Mouse (Mus musculus): ENCODE measurements at regions not wholly inside any gene's neighbourhood (a gene's known extent, or its start where the extent isn't known, plus 50 kb on each side); places are given as distances from the start of the nearest gene placed in this dataset.

DNA sequence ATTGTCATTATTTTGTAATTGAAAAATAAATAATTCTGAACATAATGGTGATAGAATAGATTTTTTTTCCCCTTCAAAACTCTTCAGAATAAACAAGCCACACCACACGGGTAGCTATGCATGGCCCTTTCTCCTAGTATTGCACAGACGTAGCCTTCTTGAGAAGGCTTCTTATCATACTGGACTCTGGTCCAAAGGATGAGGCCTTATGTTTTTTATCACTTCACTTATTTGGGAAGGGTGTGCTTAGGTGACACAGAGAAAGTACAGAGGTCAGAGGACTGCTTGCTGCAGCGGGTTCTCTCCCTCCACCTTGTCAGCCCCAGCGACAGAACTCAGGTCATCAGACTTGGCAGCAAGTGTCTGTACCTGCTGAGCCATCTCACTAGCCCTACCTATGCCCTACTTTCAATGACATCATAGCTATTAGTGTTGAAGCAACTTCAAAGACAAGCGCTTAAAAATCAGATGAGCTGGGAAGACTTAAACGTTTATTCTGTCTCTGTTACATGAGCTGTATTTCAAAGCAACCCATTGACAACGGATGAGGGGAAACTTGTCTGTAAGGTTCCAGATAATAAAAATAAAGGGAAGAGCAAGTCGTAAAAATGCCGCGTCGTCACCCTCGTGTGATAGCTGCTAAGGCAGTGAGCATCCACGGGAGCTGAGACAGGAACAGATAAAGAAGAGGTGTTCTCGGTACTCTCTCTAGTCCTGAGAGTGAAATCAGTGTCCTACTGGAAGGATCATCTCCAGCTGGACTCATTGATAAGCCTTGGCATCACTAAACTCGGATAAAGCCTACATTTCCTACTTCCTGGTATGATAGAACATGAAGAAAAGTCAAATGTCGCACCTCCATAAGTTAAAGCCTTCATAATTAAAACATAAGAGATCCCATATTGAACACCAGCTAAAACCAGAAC, 226.2 kb downstream of the Sp3 start:
- H3K4me3 ChIP-seq, result no peak overlapping the region
- H3K27ac ChIP-seq, result no peak overlapping the region
- no peak for TF ChIP-seq CTCF (conservative IDR thresholded peaks at IDR 0.05)
- DNase-seq (ENCODE audit: low spot score in 2 of 2), result no peak

DNA sequence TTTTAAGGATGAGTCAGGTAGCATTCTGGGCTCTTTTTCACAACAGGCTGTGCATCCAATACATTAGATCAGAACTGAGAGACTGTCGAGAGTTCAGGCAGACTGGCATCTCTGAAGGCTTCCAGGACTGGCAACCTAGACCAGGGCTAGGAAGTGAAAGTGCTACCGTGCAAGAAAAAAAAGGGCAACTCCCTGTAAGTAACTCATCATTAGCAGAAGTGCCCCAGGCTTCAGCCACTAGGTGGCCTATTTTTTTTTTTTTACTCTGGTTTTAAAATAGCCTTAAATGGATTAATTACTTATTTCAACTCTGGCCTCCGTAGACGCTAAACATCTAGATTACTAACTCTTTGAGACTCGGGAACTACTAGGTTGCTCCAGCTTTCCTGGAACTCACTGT, 216.8 kb downstream of the Sp3 start:
- DNase-seq (ENCODE audit: low spot score in 2 of 2), result no peak
- no peak overlapping the region for H3K4me3 ChIP-seq
- no peak overlapping the region for H3K27ac ChIP-seq
- no peak; the same call in 1 of the 2 replicates for TF ChIP-seq CTCF (conservative IDR thresholded peaks at IDR 0.05)

DNA sequence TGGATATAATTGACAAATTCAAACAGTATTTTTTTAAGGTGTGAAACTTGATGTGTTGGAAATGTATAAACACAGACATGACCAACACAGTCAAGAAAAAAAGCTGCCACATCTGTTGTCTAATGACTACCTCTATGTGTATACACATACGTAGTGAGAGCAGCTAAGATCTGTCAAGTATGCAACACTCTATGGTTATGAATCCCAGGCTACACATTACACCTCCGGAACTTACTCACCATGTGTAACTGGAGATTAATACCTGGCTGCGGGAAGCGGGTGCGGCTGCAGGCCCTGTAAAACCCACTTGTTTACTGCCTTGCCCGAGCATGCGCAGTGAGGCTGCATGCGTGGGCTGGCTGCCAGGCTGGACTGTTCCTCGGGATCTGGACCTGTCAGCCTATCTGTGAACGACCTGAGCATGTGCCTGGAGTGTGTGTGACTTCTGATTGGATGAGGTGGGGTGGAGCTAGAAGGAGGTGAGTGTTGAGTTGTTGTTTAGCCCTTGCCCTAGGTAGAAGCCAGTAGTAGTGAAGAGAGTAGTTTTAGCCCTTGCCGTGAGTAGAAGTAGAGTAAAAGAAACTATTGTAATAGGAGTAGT, 211.1 kb downstream of the Sp3 start:
- Histone ChIP-seq H3K4me3 (no peak overlapping the region), H3K27ac (no peak overlapping the region)
- TF ChIP-seq CTCF (conservative IDR thresholded peaks at IDR 0.05), result no peak
- DNase-seq (ENCODE audit: low spot score in 2 of 2), result no peak

DNA sequence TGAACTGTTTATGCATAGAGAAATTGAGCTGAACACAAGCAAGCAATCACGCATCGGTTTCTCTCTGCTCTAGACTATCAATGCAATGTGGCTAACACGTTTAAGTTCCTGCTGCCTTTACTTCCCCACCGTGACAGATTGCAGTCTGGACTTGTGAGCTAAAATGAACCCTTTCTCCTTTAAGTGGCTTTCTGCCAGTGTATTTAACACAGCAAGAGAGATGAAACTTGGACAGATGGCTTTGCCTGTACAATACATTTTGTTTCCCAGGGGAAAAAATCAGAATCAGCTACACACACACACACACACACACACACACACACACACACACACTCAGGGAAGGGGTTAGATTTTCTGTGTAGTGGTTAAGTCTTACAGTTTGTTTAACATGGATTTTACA, 206.8 kb downstream of the Sp3 start:
- H3K4me3 ChIP-seq, result no peak overlapping the region
- no peak for TF ChIP-seq CTCF (conservative IDR thresholded peaks at IDR 0.05)
- H3K27ac ChIP-seq, result peak overlapping the region; percentile 65; the same call in 1 of the 2 replicates
- DNase-seq (ENCODE audit: low spot score in 2 of 2), result peak; percentile 45 to 49

DNA sequence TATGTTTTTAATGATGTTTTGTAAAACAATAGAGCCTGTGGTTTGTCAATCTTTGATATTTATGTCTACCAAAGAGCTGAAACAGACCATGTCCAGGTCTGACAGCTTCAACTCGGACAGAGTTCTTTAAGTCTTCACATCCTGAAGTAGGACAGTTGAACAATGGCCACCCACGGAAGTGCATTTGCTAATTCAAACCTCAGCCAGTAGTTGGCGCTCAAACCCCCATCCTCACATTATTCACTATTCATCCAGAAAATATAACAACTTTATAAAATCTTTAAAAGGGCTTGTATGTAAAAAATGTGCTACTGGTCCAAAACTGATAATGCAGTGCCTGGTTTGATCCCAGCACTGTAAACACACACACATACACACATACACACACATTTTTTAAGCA, 202.9 kb downstream of the Sp3 start:
- peak; percentile 78 for TF ChIP-seq CTCF (conservative IDR thresholded peaks at IDR 0.05)
- no peak overlapping the region for H3K4me3 ChIP-seq
- no peak overlapping the region for H3K27ac ChIP-seq

DNA sequence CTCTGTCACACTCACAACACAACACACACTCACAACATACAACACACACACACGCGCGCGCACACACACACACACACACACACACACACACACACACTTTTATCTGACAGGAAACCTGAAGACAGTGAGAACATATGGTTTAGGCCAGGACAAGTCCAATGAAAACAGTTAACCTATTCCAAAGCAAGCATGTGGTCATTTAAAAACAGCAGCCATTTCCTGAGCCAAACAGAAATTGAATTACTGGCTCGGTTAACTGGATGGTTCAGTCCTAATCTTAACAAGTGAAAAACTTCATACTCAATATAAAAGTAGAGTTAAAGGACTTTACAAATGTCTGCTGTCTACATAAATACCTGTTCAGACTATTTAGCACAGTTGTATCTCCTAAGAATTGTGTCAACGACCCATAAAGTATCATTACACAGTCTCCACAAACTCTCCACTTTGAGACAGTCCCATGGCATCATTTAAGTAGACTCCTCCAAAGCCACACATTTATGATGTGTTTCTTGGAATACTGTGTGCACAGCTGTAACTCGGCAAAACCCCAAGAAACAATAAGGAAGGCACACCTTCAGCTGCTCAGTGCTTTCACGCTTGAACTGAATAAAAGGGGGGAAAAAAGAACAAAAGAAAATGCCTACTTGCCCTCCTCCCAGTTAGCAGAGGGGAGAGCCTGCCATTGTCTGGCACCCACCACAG, 202.3 kb downstream of the Sp3 start:
- TF ChIP-seq CTCF (conservative IDR thresholded peaks at IDR 0.05), result no peak
- Histone ChIP-seq H3K4me3 (no peak overlapping the region), H3K27ac (no peak overlapping the region)
- no peak for DNase-seq (ENCODE audit: low spot score in 2 of 2)

More for the DNA sequence above, 202.9 kb downstream of the Sp3 start:
- peak in 1 of 2 experiments; percentile 10 for DNase-seq (ENCODE audit: low spot score in 2 of 2)

DNA sequence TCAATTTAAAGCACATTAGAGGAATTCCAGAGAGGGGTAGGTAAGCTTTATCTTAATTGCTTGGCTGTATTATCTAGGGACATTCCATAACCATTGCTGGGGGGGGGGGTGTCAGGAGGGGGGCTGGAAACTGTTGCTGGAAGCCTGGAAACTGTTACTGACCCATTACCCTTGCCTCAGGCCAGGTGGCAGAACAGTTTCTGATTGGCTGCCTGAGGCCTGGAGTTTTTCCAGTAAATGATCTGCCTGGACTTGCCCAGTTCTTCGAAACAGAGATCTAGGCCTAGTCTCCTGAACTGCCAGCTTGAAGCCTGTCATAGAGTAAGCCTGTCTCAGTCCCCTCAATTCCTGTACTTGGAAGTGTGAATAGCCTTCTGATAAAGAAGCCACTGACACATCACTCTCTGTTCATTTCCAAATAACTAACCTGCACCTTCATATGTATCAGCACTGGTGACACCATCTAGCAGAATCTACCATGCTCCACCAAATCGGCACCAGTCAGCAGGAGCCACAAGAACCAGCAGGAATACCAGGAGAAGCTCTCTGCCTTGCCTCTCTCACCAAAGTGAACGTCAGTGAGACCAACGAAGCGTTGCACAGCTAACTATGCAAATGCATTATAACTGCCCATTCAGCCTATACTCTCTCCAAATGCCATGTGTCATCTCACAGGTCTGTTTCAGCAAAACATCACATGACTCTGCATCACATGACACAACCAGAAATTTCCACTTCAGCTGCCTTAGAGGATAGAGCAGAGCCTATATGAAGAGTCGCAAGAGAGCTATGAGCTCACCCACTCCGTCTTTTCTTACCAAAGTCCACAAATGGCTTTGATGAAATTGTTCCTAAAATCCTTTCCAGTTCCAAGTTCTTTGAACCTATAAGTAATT, 200.7 kb downstream of the Sp3 start:
- no peak for DNase-seq (ENCODE audit: low spot score in 2 of 2)
- no peak overlapping the region for H3K4me3 ChIP-seq
- no peak overlapping the region for H3K27ac ChIP-seq
- TF ChIP-seq CTCF (conservative IDR thresholded peaks at IDR 0.05), result no peak

DNA sequence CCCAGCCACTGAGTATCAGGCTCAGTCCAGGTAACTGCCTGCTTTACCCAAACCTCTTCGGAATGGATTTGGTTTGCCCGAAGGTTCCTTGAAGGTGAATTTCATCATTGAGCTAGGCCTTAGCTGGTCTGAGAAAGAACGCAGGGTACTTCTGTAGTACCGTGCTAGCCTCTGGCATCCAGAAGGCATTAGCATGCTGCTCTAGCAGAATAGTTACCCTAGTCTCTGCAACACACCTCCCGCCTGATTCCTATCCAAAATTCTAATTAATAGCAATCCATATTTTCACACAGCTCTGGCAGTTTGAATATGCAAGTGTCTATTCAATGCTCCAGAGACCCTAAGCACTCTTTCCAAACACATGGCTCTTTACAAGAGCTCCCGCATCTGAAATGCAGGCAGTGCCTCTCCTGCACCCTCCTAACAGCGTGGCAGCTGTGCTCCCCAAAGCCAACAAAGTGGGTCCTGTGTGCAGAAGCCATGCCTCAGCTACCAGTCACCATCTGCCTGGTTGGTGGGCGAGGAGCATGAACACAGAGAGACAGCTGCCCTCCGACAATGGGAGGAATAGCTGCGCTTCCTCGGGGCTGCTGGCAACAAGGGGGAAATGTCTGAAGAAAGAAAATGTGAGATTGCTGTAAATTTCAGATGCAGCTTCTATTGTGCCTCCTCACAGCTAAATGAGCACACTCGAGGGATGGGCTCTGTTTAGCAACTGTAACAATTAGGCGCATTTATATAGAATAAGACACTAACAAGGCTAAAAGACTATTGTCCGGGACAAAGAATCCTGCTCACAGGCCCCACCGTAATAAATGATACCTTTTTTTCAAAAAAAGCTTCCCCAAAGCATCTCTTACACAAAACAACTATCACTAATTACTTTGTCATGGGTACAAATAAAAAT, 198.6 kb downstream of the Sp3 start:
- H3K27ac ChIP-seq, result peak overlapping the region; percentile 80
- peak; percentile 72 to 77 for DNase-seq (ENCODE audit: low spot score in 2 of 2)
- TF ChIP-seq CTCF (conservative IDR thresholded peaks at IDR 0.05), result no peak
- H3K4me3 ChIP-seq, result no peak overlapping the region

DNA sequence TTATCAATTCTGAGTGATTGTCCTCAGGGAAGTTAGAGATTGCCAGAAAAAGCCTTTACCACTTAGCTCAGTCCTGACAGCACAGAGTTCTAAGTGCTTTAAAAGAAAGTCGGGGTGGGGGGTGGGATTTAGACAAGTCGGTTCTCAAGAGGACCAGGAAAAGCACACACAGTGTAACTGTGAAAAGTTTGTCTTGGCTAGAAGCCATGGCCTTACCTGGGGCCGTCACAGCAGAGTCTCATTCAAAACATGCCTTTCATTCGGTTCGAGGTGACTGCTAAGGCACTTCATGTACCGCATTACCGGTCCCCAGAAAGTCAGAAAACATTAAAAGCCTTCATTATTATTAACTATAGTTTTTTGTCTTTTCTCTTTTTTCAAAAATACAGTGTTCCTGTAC, 197.9 kb downstream of the Sp3 start:
- H3K4me3 ChIP-seq, result no peak overlapping the region
- peak overlapping the region; percentile 80 for H3K27ac ChIP-seq
- TF ChIP-seq CTCF (conservative IDR thresholded peaks at IDR 0.05), result no peak
- no peak for DNase-seq (ENCODE audit: low spot score in 2 of 2)

DNA sequence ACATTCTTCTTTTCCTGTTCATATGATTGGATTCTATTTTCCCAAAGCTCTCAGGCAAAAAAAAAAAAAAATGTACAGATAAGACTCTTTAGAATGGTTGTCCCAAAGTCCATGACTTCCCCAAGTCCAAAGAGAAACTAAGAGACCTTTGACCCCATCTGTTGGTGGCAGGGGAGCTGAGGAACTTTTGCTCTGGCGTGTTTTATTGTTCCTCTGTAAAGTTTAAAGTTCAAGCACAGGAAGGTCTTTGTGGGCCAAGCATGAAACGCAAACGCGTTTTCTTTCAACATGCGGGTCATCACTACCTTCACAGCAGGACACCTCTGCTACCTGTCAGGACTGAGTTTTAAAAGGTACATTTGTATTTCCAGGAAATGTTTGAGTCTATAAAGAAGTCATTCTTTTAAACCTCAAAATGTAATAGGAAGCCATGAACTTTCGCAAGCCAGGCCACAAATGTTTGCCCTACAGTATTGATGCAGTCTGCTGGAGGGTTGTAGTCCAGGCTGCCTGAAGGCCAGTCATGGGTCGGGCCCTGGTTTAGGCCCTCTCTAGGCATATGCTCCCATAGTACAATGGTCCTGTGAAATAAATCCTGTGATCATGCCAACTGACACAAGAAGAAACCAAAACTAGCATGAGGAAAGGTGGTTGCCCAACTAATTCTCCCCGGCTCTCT, 194.7 kb downstream of the Sp3 start:
- no peak for DNase-seq (ENCODE audit: low spot score in 2 of 2)
- Histone ChIP-seq H3K27ac (no peak overlapping the region), H3K4me3 (no peak overlapping the region)
- no peak for TF ChIP-seq CTCF (conservative IDR thresholded peaks at IDR 0.05)

All from layer of hippocampus, adult 2 months (tissue).